Mouse (Mus musculus) testis, postnatal 10 days (tissue): Measurements from ENCODE around the gene Zfp2.
A peak's percentile ranks its signal among the peaks of the same experiment; 100 is the strongest.

Experiments used
- DNase-seq: peaks from one replicate; pipeline ENCODE4 v3.0.0; 2021; ENCODE audit warnings: low spot score

Zfp2 gene

GRCm38 (mm10) chr11:50915671-50916320, at the start of gene Zfp2:
TSS of gene Zfp2 (minus strand) at chr11:50916165.
- peak; percentile 92 for DNase-seq

- DNase-seq: no peak
Measured at GRCm38 (mm10) chr11:50964886-50965285, 48.9 kb upstream of the Zfp2 start.

- DNase-seq: no peak
Measured at GRCm38 (mm10) chr11:50953665-50954064, 37.7 kb upstream of the Zfp2 start, which contains the start of gene Prop1. TSS of gene Prop1 (minus strand) at chr11:50953765.

GRCm38 (mm10) chr11:50952290-50952689, 36.3 kb upstream of the Zfp2 start:
- no peak for DNase-seq

- DNase-seq: no peak
Measured at GRCm38 (mm10) chr11:50943506-50943905, 27.5 kb upstream of the Zfp2 start, which contains the start of gene 4933414I15Rik. TSS of gene 4933414I15Rik (minus strand) at chr11:50943765.

GRCm38 (mm10) chr11:50942386-50942785, 26.4 kb upstream of the Zfp2 start:
- no peak for DNase-seq

GRCm38 (mm10) chr11:50939621-50940366, 23.8 kb upstream of the Zfp2 start:
- no peak for DNase-seq

GRCm38 (mm10) chr11:50938435-50938834, 22.5 kb upstream of the Zfp2 start:
- DNase-seq: no peak

- no peak for DNase-seq
Measured at GRCm38 (mm10) chr11:50932040-50932439, 16.1 kb upstream of the Zfp2 start.

- DNase-seq: peak; percentile 86
Measured at GRCm38 (mm10) chr11:50931451-50931866, 15.5 kb upstream of the Zfp2 start, which contains the start of gene Zfp354b. TSS of gene Zfp354b (minus strand) at chr11:50931633.

- no peak for DNase-seq
Measured at GRCm38 (mm10) chr11:50931021-50931420, 15.1 kb upstream of the Zfp2 start.

GRCm38 (mm10) chr11:50930469-50931014, 14.6 kb upstream of the Zfp2 start:
- no peak for DNase-seq

GRCm38 (mm10) chr11:50914461-50914860, 1.5 kb downstream of the Zfp2 start:
- DNase-seq: no peak

- no peak for DNase-seq
Measured at GRCm38 (mm10) chr11:50913301-50913700, 2.7 kb downstream of the Zfp2 start.

- DNase-seq: no peak
Measured at GRCm38 (mm10) chr11:50908136-50908535, 7.8 kb downstream of the Zfp2 start.

GRCm38 (mm10) chr11:50897359-50897758, 18.6 kb downstream of the Zfp2 start:
- no peak for DNase-seq

- no peak for DNase-seq
Measured at GRCm38 (mm10) chr11:50892441-50892840, 23.5 kb downstream of the Zfp2 start.

- DNase-seq: peak; percentile 89
Measured at GRCm38 (mm10) chr11:50887390-50888128, 28.4 kb downstream of the Zfp2 start, which contains the start of gene Zfp454. TSS of gene Zfp454 (minus strand) at chr11:50887651.

- DNase-seq: no peak
Measured at GRCm38 (mm10) chr11:50886933-50887293, 29.1 kb downstream of the Zfp2 start.

- DNase-seq: peak; percentile 52
Measured at GRCm38 (mm10) chr11:50886231-50886932, 29.6 kb downstream of the Zfp2 start.

GRCm38 (mm10) chr11:50883756-50884155, 32.2 kb downstream of the Zfp2 start:
- DNase-seq: no peak

- DNase-seq: no peak
Measured at GRCm38 (mm10) chr11:50878641-50879040, 37.3 kb downstream of the Zfp2 start.
